Mouse (Mus musculus): Measurements from ENCODE around the gene Adh7. TPM values are rescaled to one million over a fixed set of nuclear protein-coding genes. Genes with fewer than 3 reads are reported as not detected.

Gene Adh7
- total RNA-seq (2021): 18.2 and 24.3 TPM in 2 replicates
- long read RNA-seq, experiment 1, transcript Adh7-201 (9 exons, 3,432 nt): major isoform, 25 of 42 reads
- long read RNA-seq, experiment 1, partial matches to known transcripts: 12 of 42 reads
- long read RNA-seq, experiment 1, other reads (novel, unspliced or antisense): 5 of 42 reads
- long read RNA-seq, experiment 2, transcript Adh7-201 (9 exons, 3,432 nt): major isoform, 19 of 38 reads
- long read RNA-seq, experiment 2, partial matches to known transcripts: 7 of 38 reads
- long read RNA-seq, experiment 2, other reads (novel, unspliced or antisense): 12 of 38 reads

DNA sequence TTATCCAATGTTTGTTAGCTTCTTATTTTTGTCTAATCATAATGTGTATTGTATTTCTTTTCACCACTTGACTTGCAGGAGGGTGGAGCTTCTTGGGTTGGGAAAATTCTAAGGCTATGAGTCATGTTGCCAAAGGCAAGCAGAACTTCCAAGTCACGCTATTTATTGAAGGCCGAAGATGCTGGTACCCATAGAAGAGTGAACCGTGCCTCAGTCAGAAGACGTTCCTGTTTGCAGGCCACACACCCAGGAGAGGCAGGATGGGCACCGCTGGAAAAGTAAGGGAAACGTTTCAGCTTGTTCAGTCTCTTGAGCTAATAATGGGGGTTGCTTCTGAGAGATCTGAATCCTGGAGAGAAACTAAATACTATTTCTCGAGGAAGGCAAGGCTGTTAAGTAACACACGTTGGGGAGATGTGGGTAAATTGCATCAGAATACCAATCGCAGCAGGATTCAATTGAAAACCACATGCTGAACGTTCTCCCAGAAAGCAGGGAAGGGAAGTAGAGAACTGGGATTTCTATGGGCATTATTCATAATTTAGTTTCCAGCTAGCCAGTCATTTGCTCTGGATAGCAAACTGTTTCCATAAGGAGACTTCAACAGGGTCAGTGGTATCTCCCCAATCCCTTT, at the start of gene Adh7:
Gene Adh7 (plus strand): TSS at position 130 of the 634 bp plus-strand sequence.
- no peak for DNase-seq

DNA sequence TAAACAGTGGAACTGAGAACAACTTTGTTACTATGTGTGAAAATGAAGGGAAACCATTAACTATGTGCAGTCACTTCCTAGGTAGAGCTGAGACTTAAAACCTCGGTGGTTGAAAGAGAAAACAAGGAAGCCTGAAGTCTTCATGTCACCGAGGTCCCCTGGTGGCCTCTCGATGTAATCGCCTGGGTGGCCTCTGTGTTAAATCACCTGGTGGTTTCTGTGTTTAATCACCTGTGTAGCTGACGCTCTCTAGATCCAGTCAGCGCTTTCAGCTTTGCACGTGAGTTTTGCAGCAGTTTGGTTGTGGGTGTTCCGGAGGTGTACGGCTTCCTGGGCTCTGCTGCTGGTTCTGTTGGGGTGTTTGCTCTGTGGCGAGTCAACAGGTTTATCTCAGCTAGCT, 44.3 kb upstream of the Adh7 start:
- DNase-seq: no peak

- DNase-seq: no peak
Measured at GRCm38 (mm10) chr3:138175551-138175950, 42.0 kb upstream of the Adh7 start.

- no peak for DNase-seq
Measured at GRCm38 (mm10) chr3:138182019-138182418, 35.5 kb upstream of the Adh7 start.

GRCm38 (mm10) chr3:138183371-138183770, 34.2 kb upstream of the Adh7 start:
- DNase-seq: no peak

DNA sequence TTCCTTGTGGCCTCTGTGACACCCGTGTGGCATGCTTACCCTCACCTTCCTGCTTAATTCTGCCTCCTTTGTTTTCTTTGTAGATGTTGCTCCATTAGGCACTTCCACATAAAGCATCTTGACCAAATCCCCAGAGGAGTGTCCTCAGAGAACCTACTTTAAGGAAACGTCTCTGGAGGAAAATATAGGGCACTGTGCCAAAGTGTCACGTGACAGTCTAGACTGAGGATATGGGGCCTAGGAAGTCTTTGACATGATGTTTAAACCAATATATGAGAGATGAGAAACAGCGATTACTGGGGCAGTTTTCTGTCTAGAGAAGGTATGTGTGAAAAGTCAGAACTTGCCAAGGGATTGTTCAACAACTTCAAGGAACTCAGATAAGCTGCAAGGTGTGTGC, 32.3 kb upstream of the Adh7 start:
- peak; percentile 49 for DNase-seq

DNA sequence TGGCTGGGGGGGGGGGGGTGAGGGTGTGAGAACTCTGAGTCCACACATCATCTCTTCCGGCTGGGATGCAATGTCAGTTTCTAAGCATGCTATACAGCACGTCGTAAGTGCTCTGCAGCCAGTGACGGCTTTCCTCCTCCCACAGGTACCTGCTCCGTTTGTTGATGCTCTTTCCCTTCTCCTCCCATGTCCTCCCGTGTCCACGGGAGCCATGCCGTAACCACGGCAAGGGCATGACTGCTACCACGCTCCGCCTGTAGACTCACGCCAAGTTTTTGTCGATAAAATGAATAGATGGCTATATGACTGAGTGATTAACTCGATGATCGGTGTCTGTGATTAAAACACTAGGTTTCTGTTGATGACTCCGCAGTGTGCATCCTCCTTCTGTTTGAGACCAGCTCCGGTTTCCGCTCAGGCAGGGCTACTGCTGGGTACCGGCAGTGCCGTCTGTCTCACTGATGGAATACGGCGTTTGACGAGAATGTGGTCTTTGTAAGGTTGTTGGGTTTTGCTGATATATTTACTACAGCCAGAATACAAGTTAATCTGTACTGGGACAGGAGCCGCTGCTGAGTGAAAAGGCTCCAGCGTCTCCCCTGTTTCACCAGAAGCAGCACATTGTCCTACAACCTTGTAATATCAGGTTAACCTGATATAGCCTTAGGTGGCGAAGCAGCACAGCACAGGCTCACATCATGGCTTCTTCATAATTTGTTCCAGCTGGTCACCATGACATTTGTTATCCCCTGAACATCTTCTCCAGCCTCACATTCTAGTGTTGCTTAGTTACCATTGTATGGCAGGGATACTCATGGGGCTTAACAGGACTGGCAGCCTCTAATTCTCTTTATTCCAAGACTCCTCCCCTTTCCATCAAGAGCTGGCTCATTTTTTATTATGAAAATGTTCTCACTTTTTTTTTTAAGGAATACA, 31.3 kb upstream of the Adh7 start:
- DNase-seq: no peak

DNA sequence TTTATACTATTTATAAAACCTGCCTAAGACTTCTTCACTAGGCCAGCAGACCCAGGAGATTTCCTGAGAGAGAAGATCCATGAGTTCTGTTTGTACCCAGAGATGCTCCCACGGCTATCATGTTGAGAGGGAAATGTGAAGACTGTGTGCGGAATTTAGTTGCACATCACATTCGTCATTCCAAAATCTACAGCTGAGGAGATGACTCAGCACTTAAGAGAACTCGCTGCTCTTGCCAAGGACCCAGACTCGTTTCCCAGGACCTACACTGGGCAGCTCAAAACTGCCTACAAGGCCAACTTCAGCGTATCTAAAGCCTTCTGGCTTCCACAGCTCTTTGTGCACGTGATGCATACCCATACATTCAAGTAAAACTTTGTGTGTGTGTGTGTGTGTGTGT, 25.3 kb upstream of the Adh7 start:
- peak; percentile 45 for DNase-seq

GRCm38 (mm10) chr3:138193683-138194302, 23.8 kb upstream of the Adh7 start, which contains the start of gene 4930579F01Rik:
4930579F01Rik (minus strand) TSS chr3:138193825.
- DNase-seq: no peak

GRCm38 (mm10) chr3:138197093-138197492, 20.5 kb upstream of the Adh7 start:
- no peak for DNase-seq

DNA sequence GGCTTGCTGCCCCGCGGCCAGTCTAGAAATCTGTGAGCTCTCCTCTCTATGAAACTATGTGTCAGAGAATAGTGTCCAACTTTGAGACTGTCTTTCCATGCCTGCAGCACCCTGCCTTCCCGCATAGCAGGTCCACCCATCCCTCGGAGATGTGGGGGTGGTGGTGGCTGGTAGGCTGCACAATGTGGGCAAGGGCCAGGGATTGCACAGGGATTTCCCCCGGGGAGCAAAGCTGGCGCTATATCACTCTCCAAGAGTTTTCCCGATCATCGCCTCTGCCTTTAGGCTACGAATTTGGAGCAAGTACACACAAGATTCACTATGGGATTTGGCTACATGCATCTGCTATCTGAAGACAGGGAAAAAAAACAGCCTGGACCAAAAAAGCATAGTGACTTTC, 20.0 kb upstream of the Adh7 start:
- no peak for DNase-seq

DNA sequence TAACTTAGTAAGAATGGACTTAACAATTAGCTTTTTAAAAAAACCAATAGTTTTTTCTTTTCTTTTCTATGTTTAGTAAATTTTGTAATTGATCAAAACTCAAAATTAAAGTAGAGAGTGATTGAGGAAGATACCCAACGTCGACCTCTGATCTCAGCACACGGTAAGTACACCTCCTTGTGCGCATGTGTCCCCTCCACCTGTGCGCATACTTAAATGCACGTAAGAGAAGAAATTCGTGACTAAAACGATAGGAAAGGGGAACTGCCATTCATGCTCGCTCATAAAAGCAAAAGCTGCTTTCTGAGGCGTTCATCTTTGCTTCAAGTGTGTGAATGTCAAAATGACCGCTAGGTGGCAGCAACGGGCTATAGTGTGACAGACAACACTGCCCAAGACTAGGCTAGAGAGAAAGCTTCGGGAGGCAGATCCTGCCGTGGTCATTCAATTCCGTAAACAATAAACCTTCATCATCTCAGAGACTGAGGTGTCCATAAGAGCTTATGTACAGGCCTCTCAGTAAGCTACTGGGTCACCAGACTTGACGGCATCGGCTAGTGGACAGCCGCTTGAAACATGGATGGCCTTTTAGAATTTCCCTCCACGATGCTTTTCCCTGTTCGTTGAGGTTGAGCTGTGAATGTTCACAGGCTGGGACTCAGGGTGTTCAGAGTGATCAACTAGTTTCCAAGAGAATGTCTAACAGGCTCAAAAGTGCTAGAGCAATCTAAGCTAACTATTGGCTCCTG, 19.4 kb upstream of the Adh7 start:
- peak; percentile 95 for DNase-seq

DNA sequence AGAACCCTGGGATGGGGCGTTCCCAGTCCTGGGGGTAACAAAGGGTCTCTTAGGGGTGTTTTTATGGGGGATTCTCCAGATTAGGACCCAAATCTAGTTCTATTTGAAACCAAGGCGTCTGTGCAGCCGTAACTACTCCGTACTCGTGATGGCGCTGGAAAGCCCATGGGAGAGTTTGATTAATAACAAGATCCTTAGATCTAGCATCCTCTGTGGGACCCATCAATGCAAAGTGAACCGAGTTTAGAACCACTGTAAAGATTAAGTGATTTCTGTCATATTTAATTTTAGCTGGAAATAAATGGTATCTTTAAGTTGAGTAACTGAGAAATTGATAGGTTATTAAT, 18.9 kb upstream of the Adh7 start:
- no peak for DNase-seq

- DNase-seq: no peak
Measured at GRCm38 (mm10) chr3:138208821-138209220, 8.7 kb upstream of the Adh7 start.

GRCm38 (mm10) chr3:138210432-138211075, 7.0 kb upstream of the Adh7 start:
- DNase-seq: peak; percentile 66

GRCm38 (mm10) chr3:138212431-138212951, 5.1 kb upstream of the Adh7 start:
- no peak for DNase-seq

- DNase-seq: peak; percentile 65
Measured at GRCm38 (mm10) chr3:138215395-138215989, 2.1 kb upstream of the Adh7 start.

- no peak for DNase-seq
Measured at GRCm38 (mm10) chr3:138216091-138216490, 1.5 kb upstream of the Adh7 start.

GRCm38 (mm10) chr3:138221116-138221515, 3.6 kb downstream of the Adh7 start:
- DNase-seq: no peak

DNA sequence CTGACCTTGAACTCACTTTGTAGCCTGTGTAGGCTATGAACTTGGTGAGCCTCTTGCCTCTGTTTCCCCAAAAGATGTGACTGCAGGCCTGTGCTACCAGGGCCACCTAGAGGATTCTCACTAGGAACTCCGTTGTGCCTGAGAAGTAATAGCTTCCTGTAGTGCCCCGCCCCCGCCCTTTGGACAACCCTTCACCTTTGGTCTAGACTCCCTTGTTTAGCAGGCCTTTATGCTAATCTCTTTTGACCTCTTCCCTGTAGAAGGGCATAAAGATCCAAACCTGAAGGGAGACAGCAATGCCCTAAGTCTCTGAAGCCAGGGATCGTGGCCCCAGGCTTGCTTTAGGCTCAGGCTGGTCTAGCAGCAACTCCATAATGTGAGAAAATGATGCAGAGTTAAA, 5.0 kb downstream of the Adh7 start:
- no peak for DNase-seq

GRCm38 (mm10) chr3:138222952-138223351, 5.4 kb downstream of the Adh7 start:
- DNase-seq: peak; percentile 86
